Mouse (Mus musculus): ENCODE measurements around the gene Prpf3.

DNA sequence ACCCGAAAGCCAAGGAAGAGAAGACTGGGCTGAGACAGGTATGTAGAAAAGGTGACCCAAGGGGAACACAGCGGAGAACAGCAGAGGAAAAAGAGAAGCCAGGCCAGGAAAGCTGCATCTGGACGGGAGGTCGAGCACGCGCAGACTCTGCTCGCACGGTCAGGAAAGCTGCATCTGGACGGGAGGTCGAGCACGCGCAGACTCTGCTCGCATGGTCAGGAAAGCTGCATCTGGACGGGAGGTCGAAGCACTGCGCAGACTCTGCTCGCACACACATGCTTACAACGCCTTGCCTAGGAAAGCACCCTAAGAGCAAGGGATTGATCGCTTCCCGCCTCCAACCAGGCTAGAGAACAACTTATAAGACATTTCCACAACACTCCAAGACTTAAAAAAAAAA is 9.9 kb upstream of the Prpf3 start:
- TF ChIP-seq CTCF (conservative IDR thresholded peaks at IDR 0.05; ENCODE audit: low read length): no peak
- TF ChIP-seq POU5F1 (IDR thresholded peaks at IDR 0.05; ENCODE audit: borderline replicate concordance, low read length): no peak

Measured in E14TG2a.4 (cell line).